8 mouse cellular contexts compared by ENCODE assay signal in genomic region chr16:29579167-29579786, GRCm38 (mm10). TPM values are rescaled to one million over a fixed set of nuclear protein-coding genes. Genes with fewer than 3 reads are reported as not detected.
DNase-seq lines count a peak whose midpoint lies in the region; ATAC-seq and TF ChIP-seq lines count a peak whose summit lies in the region.

Gene Opa1 (plus strand): TSS chr16:29579334.

- no peaks in the 10 kb centered on the region; the same call in 1 of the 2 replicates for H3K4me1 ChIP-seq in cortical plate, adult 2 months (ENCODE audit: control insufficient read depth, insufficient read depth, low read length)
- H3K4me1 ChIP-seq in megakaryocyte, embryonic 14.5 days, result peaks cover 39% of the 10 kb centered on the region

- H3K9me3 ChIP-seq in megakaryocyte, embryonic 14.5 days, result no peaks in the 10 kb centered on the region

- TF ChIP-seq CTCF in cortical plate, adult 2 months (IDR thresholded peaks at IDR 0.05; ENCODE audit: extremely low read depth, insufficient read depth, low read length), result no peak

- H3K4me3 ChIP-seq in cortical plate, adult 2 months (ENCODE audit: insufficient read depth, low read length), result peak within 1 kb of the TSS; percentile 80
- peak within 1 kb of the TSS; percentile 99 for H3K4me3 ChIP-seq in megakaryocyte, embryonic 14.5 days (replicated peaks)

- TF ChIP-seq POLR2A in cortical plate, adult 2 months (IDR thresholded peaks at IDR 0.05; ENCODE audit: extremely low read depth, insufficient read depth, low read length), result peak; percentile 65; the same call in 1 of the 2 replicates

- peaks cover 5% of the 10 kb centered on the region for H3K36me3 ChIP-seq in megakaryocyte, embryonic 14.5 days (replicated peaks; ENCODE audit: low read length)

- no peaks in the 10 kb centered on the region for H3K27me3 ChIP-seq in megakaryocyte, embryonic 14.5 days (replicated peaks)

- peak; percentile 97 for DNase-seq in gastrocnemius, adult 8-10 months (ENCODE audit: low spot score in 2 of 2)
- peak; percentile 82 for DNase-seq in hindlimb bud, embryonic 11.5 days (ENCODE audit: extremely low spot score, low read depth, low spot score)
- DNase-seq in left cerebral cortex, adult 8-10 months (ENCODE audit: low spot score in 2 of 2), result peak; percentile 95 to 100
- peak; percentile 98 to 99 for DNase-seq in right cerebral cortex, postnatal 10 days (ENCODE audit: low spot score in 2 of 2)
- peak; percentile 98 for DNase-seq in urinary bladder, postnatal 25 days (ENCODE audit: low spot score)

- no peak within 1 kb of the TSS for H3K27ac ChIP-seq in cortical plate, adult 2 months (ENCODE audit: insufficient read depth, low read length)

- ATAC-seq in activated CD4-positive, CD25-positive, alpha-beta regulatory T cell, adult 4 months, result peak; percentile 96

RNA-seq across cellular contexts. Expression of gene Opa1, which starts in this region (rescaled TPM):
- polyA plus RNA-seq in activated CD4-positive, CD25-positive, alpha-beta regulatory T cell, adult 4 months (2017; shearing (Covaris generic)), result 10 to 100 TPM; 22.2 to 22.4 TPM
- 52.2 and 52.6 TPM in 2 replicates for polyA plus RNA-seq in cortical plate, adult 2 months (2012; rRNA removed)
- 10 to 100 TPM; 73.2 to 92.0 (median 83.4) TPM for total RNA-seq in gastrocnemius, adult 8-10 months (2022)
- 100 to 1,000 TPM; 106 to 123 (median 115) TPM for total RNA-seq in left cerebral cortex, adult 8-10 months (2022)
- 3.4 and 4.4 TPM in 2 replicates for polyA plus RNA-seq in megakaryocyte, embryonic 14.5 days (2012; ENCODE audit: insufficient read depth, low replicate concordance)
